Mouse (Mus musculus) thymus, adult 2 months (tissue): ENCODE data around the gene Megf8.

Source experiments
- CTCF ChIP-seq: fragments of 200-500 bp; IDR thresholded peaks from 2 replicates; pipeline ENCODE4 v1.5.1; 2012; ENCODE audit warnings: mild to moderate bottlenecking, control low read depth, low read length, moderate library complexity, borderline replicate concordance; ENCODE audit not compliant: control insufficient read depth, poor library complexity, insufficient read depth; ENCODE audit errors: extremely low read depth
- POLR2A ChIP-seq: fragments of 200-500 bp; IDR thresholded peaks from 2 replicates; pipeline ENCODE4 v1.6.1; 2012; ENCODE audit warnings: mild to moderate bottlenecking, low read length, control low read depth, moderate library complexity; ENCODE audit not compliant: control insufficient read depth, poor library complexity, insufficient read depth; ENCODE audit errors: extremely low read depth

DNA sequence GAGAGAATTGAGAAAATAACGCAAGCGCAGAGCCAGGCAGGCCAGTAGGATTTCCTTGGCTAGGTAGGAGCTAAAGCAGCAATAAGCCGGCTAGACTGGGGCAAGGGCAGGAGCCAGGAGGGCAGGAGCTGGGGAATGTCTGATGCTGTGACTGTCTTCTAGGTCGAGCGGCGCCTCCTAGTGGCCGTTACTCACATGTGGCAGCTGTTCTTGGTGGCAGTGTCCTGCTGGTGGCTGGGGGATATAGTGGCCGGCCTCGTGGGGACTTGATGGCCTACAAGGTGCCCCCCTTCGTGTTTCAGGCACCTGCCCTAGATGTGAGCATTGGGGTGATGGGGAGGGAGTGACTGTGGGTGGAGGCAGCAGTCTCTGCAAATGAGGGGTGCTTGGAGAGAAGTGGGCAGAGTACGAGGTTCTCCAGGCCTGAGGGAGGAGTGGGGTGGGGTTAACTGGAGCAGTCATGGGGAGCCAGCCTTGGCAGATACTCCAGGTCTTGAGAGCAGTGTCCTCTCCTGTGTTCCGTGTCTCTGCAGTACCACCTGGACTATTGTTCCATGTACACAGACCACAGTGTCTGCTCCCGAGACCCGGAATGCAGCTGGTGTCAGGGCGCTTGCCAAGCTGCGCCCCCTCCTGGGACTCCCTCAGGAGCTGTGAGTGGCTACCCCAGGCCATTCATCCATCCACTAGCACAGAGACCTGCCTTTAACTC, 16.8 kb downstream of the Megf8 start:
- TF ChIP-seq POLR2A = no peak
- peak; percentile 87 for TF ChIP-seq CTCF
